ENCODE assay signal across 8 mouse cellular contexts in genomic region chr10:8884565-8884964, GRCm38 (mm10). TPM values are rescaled to one million over a fixed set of nuclear protein-coding genes. Genes with fewer than 3 reads are reported as not detected.
DNase-seq lines count a peak whose midpoint lies in the region; ATAC-seq and TF ChIP-seq lines count a peak whose summit lies in the region.

No protein-coding gene starts in this region.

- no peak for TF ChIP-seq CTCF in gastrocnemius, adult 2 months (IDR thresholded peaks at IDR 0.05)

- H3K4me1 ChIP-seq in neural tube, embryonic 11.5 days (ENCODE audit: control insufficient read depth, insufficient read depth, low read length): peaks cover 6% of the 10 kb centered on the region
- peaks cover 24% of the 10 kb centered on the region for H3K4me1 ChIP-seq in liver, embryonic 13.5 days (replicated peaks)

- no peak for ATAC-seq in neural tube, embryonic 11.5 days (ENCODE audit: insufficient read depth, low FRiP score, low TSS enrichment)
- no peak for ATAC-seq in liver, embryonic 13.5 days (ENCODE audit: low read depth)
- no peak for ATAC-seq in frontal cortex, adult (ENCODE audit: low TSS enrichment)
- no peak for ATAC-seq in cerebellum, adult (ENCODE audit: insufficient number of reproducible peaks, low FRiP score, low TSS enrichment)

- H3K4me2 ChIP-seq in neural tube, embryonic 11.5 days (ENCODE audit: low read depth): peak overlapping the region; percentile 19; the same call in 1 of the 2 replicates
- peak overlapping the region; percentile 74 for H3K4me2 ChIP-seq in liver, embryonic 13.5 days

- peak overlapping the region; percentile 88 for H3K4me3 ChIP-seq in gastrocnemius, adult 2 months
- peak overlapping the region; percentile 73; the same call in 1 of the 2 replicates for H3K4me3 ChIP-seq in neural tube, embryonic 11.5 days (ENCODE audit: low read depth, low read length)
- H3K4me3 ChIP-seq in liver, embryonic 13.5 days (replicated peaks): 0 out of 2 replicates have a peak overlapping the region, but pooled peaks have one; percentile 66

- no peaks in the 10 kb centered on the region for H3K36me3 ChIP-seq in neural tube, embryonic 11.5 days (ENCODE audit: control insufficient read depth, insufficient read depth, low read length)
- H3K36me3 ChIP-seq in liver, embryonic 13.5 days: no peaks in the 10 kb centered on the region

- WGBS in neural tube, embryonic 11.5 days: 56% methylated on average over 5 of the region's 5 CpGs
- 34% methylated on average over 5 of the region's 5 CpGs for WGBS in liver, embryonic 13.5 days (ENCODE audit: insufficient replicate concordance)

- intact Hi-C loops in gastrocnemius, adult 2 months (cut with DNase I): no loop called here

- peak overlapping the region; percentile 97 for H3K27ac ChIP-seq in gastrocnemius, adult 2 months
- H3K27ac ChIP-seq in neural tube, embryonic 11.5 days (ENCODE audit: low read depth, low read length): no peak overlapping the region
- no peak overlapping the region for H3K27ac ChIP-seq in liver, embryonic 13.5 days

- DNase-seq in gastrocnemius, adult 2 months: no peak
- no peak for DNase-seq in gastrocnemius, postnatal 10 days
- DNase-seq in neural tube, embryonic 11.5 days (ENCODE audit: low spot score): no peak
- DNase-seq in neural tube, embryonic 10.5 days (ENCODE audit: extremely low spot score, low spot score): no peak
- no peak for DNase-seq in liver, embryonic 13.5 days
- DNase-seq in urinary bladder, postnatal 36 days (ENCODE audit: low spot score in 2 of 2): no peak

- H3K9ac ChIP-seq in neural tube, embryonic 11.5 days (ENCODE audit: low read length): no peak overlapping the region
- H3K9ac ChIP-seq in liver, embryonic 13.5 days: no peak overlapping the region

- no peaks in the 10 kb centered on the region for H3K9me3 ChIP-seq in neural tube, embryonic 11.5 days (ENCODE audit: control insufficient read depth, low read length)
- H3K9me3 ChIP-seq in liver, embryonic 13.5 days (replicated peaks): no peaks in the 10 kb centered on the region

- no peaks in the 10 kb centered on the region for H3K27me3 ChIP-seq in neural tube, embryonic 11.5 days (ENCODE audit: control insufficient read depth, insufficient read depth, low read length)
- peaks cover 40% of the 10 kb centered on the region for H3K27me3 ChIP-seq in liver, embryonic 13.5 days

RNA-seq across cellular contexts. Expression of gene Sash1, which starts 1.3 kb away (rescaled TPM):
- 10 to 100 TPM; 10.6 to 17.9 TPM for total RNA-seq in gastrocnemius, adult 2 months (2021)
- total RNA-seq in gastrocnemius, postnatal 10 days (2021): 10 to 100 TPM; 40.9 to 45.2 TPM
- polyA plus RNA-seq in neural tube, embryonic 11.5 days (2014; fragmentation: Nextera tagmentation; extraction: Ambion mirVana): 3.7 and 4.5 TPM in 2 replicates
- 0.51 and 0.77 TPM in 2 replicates for polyA plus RNA-seq in liver, embryonic 13.5 days (2015; fragmentation: Nextera tagmentation; extraction: Ambion mirVana)
